Mouse (Mus musculus): ENCODE data around the gene Spon1. TPM values are rescaled to one million over a fixed set of nuclear protein-coding genes. Genes with fewer than 3 reads are reported as not detected.

Gene Spon1
- total and polyA plus RNA-seq, 3 experiments = not detected

GRCm38 (mm10) chr7:113961500-113961895, 195.7 kb downstream of the Spon1 start:
- no peaks in the 10 kb centered on the region for H3K4me1 ChIP-seq (ENCODE audit: control insufficient read depth in 1 of 2, insufficient read depth in 2 of 2, low read length in 2 of 2)
- no peak overlapping the region for H3K9ac ChIP-seq (ENCODE audit: control insufficient read depth, low read depth, low read length, poor library complexity, severe bottlenecking)
- no peak for TF ChIP-seq CHD1 (IDR thresholded peaks at IDR 0.05; ENCODE audit: low read depth, low read length)
- no peak for TF ChIP-seq CHD2 (IDR thresholded peaks at IDR 0.05; ENCODE audit: low read length)
- TF ChIP-seq MEF2A (IDR thresholded peaks at IDR 0.05; ENCODE audit: extremely low read depth, insufficient replicate concordance, low read depth, low read length, poor library complexity, severe bottlenecking) = no peak
- H3K9me3 ChIP-seq (replicated peaks; ENCODE audit: insufficient read depth, low read length) = no peaks in the 10 kb centered on the region
- H3K79me2 ChIP-seq (ENCODE audit: control insufficient read depth, insufficient read depth, low read length, poor library complexity) = no peaks in the 10 kb centered on the region
- no peaks in the 10 kb centered on the region for H3K27me3 ChIP-seq (ENCODE audit: control insufficient read depth in 1 of 2, insufficient read depth in 2 of 2, low read length in 2 of 2)
- DNase-seq (ENCODE audit: low read depth, low spot score) = no peak
- no peak overlapping the region for H3K4me3 ChIP-seq (ENCODE audit: control insufficient read depth in 1 of 2, insufficient read depth in 1 of 2, low read depth in 2 of 2, low read length in 2 of 2)
- no peak overlapping the region for H3K27ac ChIP-seq (ENCODE audit: control insufficient read depth, low read depth, low read length)
- H3K36me3 ChIP-seq (ENCODE audit: control insufficient read depth in 1 of 2, insufficient read depth in 2 of 2, low read length in 2 of 2) = no peaks in the 10 kb centered on the region

GRCm38 (mm10) chr7:113962078-113962477, 196.3 kb downstream of the Spon1 start:
- H3K9me3 ChIP-seq (replicated peaks; ENCODE audit: insufficient read depth, low read length) = no peaks in the 10 kb centered on the region
- H3K27me3 ChIP-seq (ENCODE audit: control insufficient read depth in 1 of 2, insufficient read depth in 2 of 2, low read length in 2 of 2) = no peaks in the 10 kb centered on the region
- no peak overlapping the region for H3K9ac ChIP-seq (ENCODE audit: control insufficient read depth, low read depth, low read length, poor library complexity, severe bottlenecking)
- no peaks in the 10 kb centered on the region for H3K79me2 ChIP-seq (ENCODE audit: control insufficient read depth, insufficient read depth, low read length, poor library complexity)
- no peak overlapping the region for H3K27ac ChIP-seq (ENCODE audit: control insufficient read depth, low read depth, low read length)
- H3K36me3 ChIP-seq (ENCODE audit: control insufficient read depth in 1 of 2, insufficient read depth in 2 of 2, low read length in 2 of 2) = no peaks in the 10 kb centered on the region
- H3K4me1 ChIP-seq (ENCODE audit: control insufficient read depth in 1 of 2, insufficient read depth in 2 of 2, low read length in 2 of 2) = no peaks in the 10 kb centered on the region
- H3K4me3 ChIP-seq (ENCODE audit: control insufficient read depth in 1 of 2, insufficient read depth in 1 of 2, low read depth in 2 of 2, low read length in 2 of 2) = no peak overlapping the region
- DNase-seq (ENCODE audit: low read depth, low spot score) = no peak
- no peak for TF ChIP-seq POLR2A (IDR thresholded peaks at IDR 0.05; ENCODE audit: control insufficient read depth in 1 of 2, insufficient read depth in 1 of 2, low read depth in 1 of 2, low read length in 2 of 2, poor library complexity in 1 of 2)
- no peak for TF ChIP-seq TBP (IDR thresholded peaks at IDR 0.05; ENCODE audit: low read depth, low read length)
- TF ChIP-seq CHD2 (IDR thresholded peaks at IDR 0.05; ENCODE audit: low read length) = no peak
- no peak for TF ChIP-seq ETS1 (IDR thresholded peaks at IDR 0.05; ENCODE audit: low read depth, low read length)
- TF ChIP-seq MXI1 (IDR thresholded peaks at IDR 0.05; ENCODE audit: low read depth, low read length) = no peak
- no peak for TF ChIP-seq SIN3A (IDR thresholded peaks at IDR 0.05; ENCODE audit: low read length)
- TF ChIP-seq RAD21 (IDR thresholded peaks at IDR 0.05; ENCODE audit: low read depth, low read length) = no peak
- no peak for TF ChIP-seq E2F4 (IDR thresholded peaks at IDR 0.05; ENCODE audit: borderline replicate concordance, low read depth, low read length)
- TF ChIP-seq BHLHE40 (IDR thresholded peaks at IDR 0.05; ENCODE audit: borderline replicate concordance, low read depth, low read length) = no peak
- TF ChIP-seq JUND (IDR thresholded peaks at IDR 0.05; ENCODE audit: low read depth, low read length) = no peak
- no peak for TF ChIP-seq TCF12 (IDR thresholded peaks at IDR 0.05; ENCODE audit: low read depth, low read length)
- TF ChIP-seq UBTF (IDR thresholded peaks at IDR 0.05; ENCODE audit: borderline replicate concordance, insufficient read depth, low read depth, low read length) = no peak
- TF ChIP-seq GATA1 (IDR thresholded peaks at IDR 0.05; ENCODE audit: low read depth, low read length) = no peak
- no peak for TF ChIP-seq MAFK (IDR thresholded peaks at IDR 0.05; ENCODE audit: borderline replicate concordance, low read depth, low read length)
- TF ChIP-seq USF1 (IDR thresholded peaks at IDR 0.05; ENCODE audit: low read depth, low read length) = no peak
- no peak for TF ChIP-seq ZMIZ1 (IDR thresholded peaks at IDR 0.05; ENCODE audit: low read depth, low read length)
- TF ChIP-seq ELF1 (IDR thresholded peaks at IDR 0.05; ENCODE audit: low read depth, low read length) = no peak
- TF ChIP-seq MAX (IDR thresholded peaks at IDR 0.05; ENCODE audit: low read length) = no peak
- no peak for TF ChIP-seq POLR2AphosphoS2 (IDR thresholded peaks at IDR 0.05; ENCODE audit: low read length)
- no peak for TF ChIP-seq MEF2A (IDR thresholded peaks at IDR 0.05; ENCODE audit: extremely low read depth, insufficient replicate concordance, low read depth, low read length, poor library complexity, severe bottlenecking)

Data from MEL (cell line).